Mouse (Mus musculus) hindbrain, embryonic 16.5 days (tissue): ENCODE results near the gene Htr6. TPM values are rescaled to one million over a fixed set of nuclear protein-coding genes. Genes with fewer than 3 reads are reported as not detected.

Source experiments
- ATAC-seq: fragments of 200-750 bp; cut with Nextera tagmentation; 2 replicates; pipeline ENCODE4 v1.8.0; 2017; ENCODE audit warnings: moderate TSS enrichment, moderate library complexity
- H3K27ac ChIP-seq: fragments of 300-500 bp; sonication (generic); 2 replicates; pipeline ENCODE4 v1.5.1; 2014; ENCODE audit warnings: low read depth, mild to moderate bottlenecking, control low read depth, low read length, moderate library complexity
- H3K27me3 ChIP-seq: fragments of 300-500 bp; sonication (generic); replicated peaks from 2 replicates; pipeline ENCODE4 v1.6.1; 2014; ENCODE audit warnings: low read length; ENCODE audit not compliant: control insufficient read depth, insufficient read depth
- H3K36me3 ChIP-seq: fragments of 300-500 bp; sonication (generic); 2 replicates; pipeline ENCODE4 v1.6.1; 2014; ENCODE audit warnings: mild to moderate bottlenecking, low read length, moderate library complexity, mixed read lengths; ENCODE audit not compliant: control insufficient read depth, insufficient read depth
- H3K4me1 ChIP-seq: fragments of 300-500 bp; sonication (generic); 2 replicates; pipeline ENCODE4 v1.6.1; 2014; ENCODE audit warnings: low read depth, low read length; ENCODE audit not compliant: control insufficient read depth, insufficient read depth
- H3K4me2 ChIP-seq: fragments of 300-500 bp; sonication (generic); 2 replicates; pipeline ENCODE4 v1.6.1; 2014; ENCODE audit warnings: mild to moderate bottlenecking, low read length, control low read depth, moderate library complexity
- H3K4me3 ChIP-seq: fragments of 300-500 bp; sonication (generic); 2 replicates; pipeline ENCODE4 v1.5.1; 2014; ENCODE audit warnings: mild to moderate bottlenecking, low read length, control low read depth, moderate library complexity
- H3K9ac ChIP-seq: fragments of 300-500 bp; sonication (generic); 2 replicates; pipeline ENCODE4 v1.6.1; 2014; ENCODE audit warnings: low read depth, mild to moderate bottlenecking, control low read depth, low read length, moderate library complexity
- H3K9me3 ChIP-seq: fragments of 300-500 bp; sonication (generic); 2 replicates; pipeline ENCODE4 v1.6.1; 2014; ENCODE audit warnings: mild to moderate bottlenecking, low read length, moderate library complexity; ENCODE audit not compliant: control insufficient read depth
- WGBS: fragments of 180-500 bp; shearing (Covaris S2); extraction: QIAGEN DNeasy Blood & Tissue Kit; methylation state at CpG from one replicate; pipeline ENCODE4 v1.1.7; 2014; 5-methylcytosine and 5-hydroxymethylcytosine counted together
- polyA plus RNA-seq: library from polyadenylated mRNA; unstranded; fragments of >200 nt; fragmentation: Nextera tagmentation; extraction: Ambion mirVana; gene quantifications from 2 replicates; pipeline ENCODE4 v1.2.1, GENCODE M21; 2015

The Htr6 gene
- 0.64 and 0.66 TPM in 2 replicates for polyA plus RNA-seq

DNA sequence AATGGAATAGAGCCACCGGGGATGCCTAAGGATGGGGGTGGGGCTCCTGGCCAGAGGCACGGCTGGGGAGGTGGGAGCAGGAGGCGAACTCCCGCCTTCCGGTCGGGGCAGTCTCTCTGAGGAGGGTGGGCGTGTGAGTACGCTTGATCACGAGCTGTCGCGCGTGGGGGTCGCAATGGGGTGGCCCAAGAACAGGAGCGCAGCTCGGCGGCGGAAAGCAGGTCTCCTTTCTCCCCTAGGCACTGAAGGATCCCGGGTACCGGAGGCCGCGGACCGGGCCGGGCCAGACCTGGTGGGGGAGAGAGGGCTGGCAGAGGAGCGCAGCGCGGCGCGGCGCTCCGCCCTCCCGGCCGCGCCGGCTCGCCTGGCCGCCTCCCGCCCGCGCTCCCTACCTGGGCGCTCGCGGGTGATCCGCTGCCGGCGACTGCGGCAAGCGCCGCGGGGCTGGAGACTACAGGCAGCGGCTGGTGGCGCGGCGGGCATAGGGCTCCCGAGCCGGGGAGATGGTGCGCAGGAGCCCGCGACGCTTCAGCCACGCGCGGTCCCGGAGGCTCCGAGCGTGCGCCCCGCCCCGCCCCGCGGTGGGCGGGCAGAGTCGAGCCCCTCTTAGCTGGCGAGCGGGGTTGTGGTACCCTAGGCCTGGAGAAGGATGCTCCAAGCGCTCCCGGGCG is at the start of gene Htr6:
TSS of gene Htr6 (minus strand) at position 530 of the 671 bp plus-strand sequence.
- H3K27ac ChIP-seq: peak within 1 kb of the TSS; percentile 23; the same call in 1 of the 2 replicates
- peak; percentile 51 for ATAC-seq
- no peaks in the 10 kb centered on the region for H3K9me3 ChIP-seq
- peaks cover 38% of the 10 kb centered on the region for H3K27me3 ChIP-seq
- under 1% methylated on average over 77 of the region's 77 CpGs for WGBS
- peak within 1 kb of the TSS; percentile 94 for H3K4me2 ChIP-seq
- H3K4me3 ChIP-seq: peak within 1 kb of the TSS; percentile 71
- peaks cover 21% of the 10 kb centered on the region for H3K4me1 ChIP-seq
- H3K9ac ChIP-seq: peak within 1 kb of the TSS; percentile 78
- H3K36me3 ChIP-seq: no peaks in the 10 kb centered on the region

DNA sequence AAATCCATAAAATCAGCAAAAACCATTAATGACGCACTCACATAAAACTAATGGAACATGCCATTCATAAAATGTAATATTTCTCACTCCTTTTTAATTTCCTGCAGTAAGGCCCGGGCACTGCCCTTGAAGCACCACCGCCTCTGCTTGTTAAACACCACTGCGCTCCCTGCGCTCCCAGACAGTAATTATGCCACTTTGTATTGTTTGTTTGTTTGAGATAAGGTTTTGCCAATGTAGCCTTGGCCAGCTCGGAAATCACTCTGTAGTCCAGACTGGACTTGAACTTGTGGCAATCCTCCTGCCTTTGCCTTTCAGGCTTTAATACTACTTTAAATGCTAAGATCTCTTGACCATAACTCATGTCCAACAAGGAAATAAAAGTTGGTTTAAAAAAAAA is 49.6 kb upstream of the Htr6 start:
- H3K4me3 ChIP-seq: no peak overlapping the region
- H3K9ac ChIP-seq: no peak overlapping the region
- H3K4me1 ChIP-seq: peaks cover 12% of the 10 kb centered on the region
- H3K4me2 ChIP-seq: no peak overlapping the region
- H3K27ac ChIP-seq: no peak overlapping the region
- 96% methylated on average over 6 of the region's 6 CpGs for WGBS
- no peak for ATAC-seq
- H3K36me3 ChIP-seq: 0 out of 2 replicates have a peak, but pooled peaks cover 2% of the 10 kb centered on the region
- no peaks in the 10 kb centered on the region for H3K9me3 ChIP-seq
- no peaks in the 10 kb centered on the region for H3K27me3 ChIP-seq

DNA sequence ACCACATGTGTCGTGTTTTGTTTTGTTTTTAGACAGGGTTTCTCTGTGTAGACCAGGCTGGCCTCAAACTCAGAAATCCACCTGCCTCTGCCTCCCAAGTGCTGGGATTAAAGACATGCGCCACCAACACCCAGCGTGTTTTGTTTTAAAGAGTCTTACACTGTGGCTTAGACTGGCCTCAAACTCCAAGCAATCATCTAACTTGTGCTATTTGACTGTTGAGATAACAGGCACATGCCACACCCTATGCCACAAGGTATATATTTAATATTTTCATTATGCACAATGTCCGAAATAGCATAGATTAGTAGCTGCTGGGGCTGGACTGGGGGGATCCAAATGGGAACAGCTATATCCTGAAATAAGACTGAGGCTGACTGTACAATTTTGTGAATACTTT is 47.2 kb upstream of the Htr6 start:
- no peak overlapping the region for H3K27ac ChIP-seq
- WGBS: 96% methylated on average over 4 of the region's 4 CpGs
- H3K36me3 ChIP-seq: 0 out of 2 replicates have a peak, but pooled peaks cover 2% of the 10 kb centered on the region
- no peaks in the 10 kb centered on the region for H3K9me3 ChIP-seq
- H3K4me3 ChIP-seq: no peak overlapping the region
- no peaks in the 10 kb centered on the region for H3K27me3 ChIP-seq
- ATAC-seq: no peak
- no peak overlapping the region for H3K9ac ChIP-seq
- H3K4me2 ChIP-seq: no peak overlapping the region
- H3K4me1 ChIP-seq: no peaks in the 10 kb centered on the region

DNA sequence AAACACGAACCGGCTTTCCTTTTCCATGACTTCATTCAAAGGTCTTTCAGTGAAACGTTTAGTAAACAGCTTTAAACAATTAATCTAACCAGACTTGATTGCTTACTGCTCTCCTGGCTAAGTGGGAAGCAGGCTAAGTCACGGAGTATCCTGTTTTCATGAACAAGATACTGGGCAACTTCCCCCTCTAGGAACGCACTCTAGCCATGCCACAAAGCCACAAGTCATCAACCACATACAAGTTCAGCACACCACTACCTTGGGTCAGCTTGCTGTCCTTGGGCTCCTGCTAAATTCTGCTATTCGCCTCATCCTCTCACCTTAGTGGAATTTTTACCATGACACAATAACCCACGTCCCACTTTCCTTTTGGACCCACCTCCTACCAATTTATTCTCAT is 45.6 kb upstream of the Htr6 start:
- no peaks in the 10 kb centered on the region for H3K4me1 ChIP-seq
- WGBS: 78% methylated on average over 7 of the region's 7 CpGs
- no peak overlapping the region for H3K4me2 ChIP-seq
- no peaks in the 10 kb centered on the region for H3K27me3 ChIP-seq
- no peaks in the 10 kb centered on the region for H3K36me3 ChIP-seq
- no peak overlapping the region for H3K27ac ChIP-seq
- no peak overlapping the region for H3K4me3 ChIP-seq
- no peak for ATAC-seq
- no peaks in the 10 kb centered on the region for H3K9me3 ChIP-seq
- H3K9ac ChIP-seq: no peak overlapping the region

DNA sequence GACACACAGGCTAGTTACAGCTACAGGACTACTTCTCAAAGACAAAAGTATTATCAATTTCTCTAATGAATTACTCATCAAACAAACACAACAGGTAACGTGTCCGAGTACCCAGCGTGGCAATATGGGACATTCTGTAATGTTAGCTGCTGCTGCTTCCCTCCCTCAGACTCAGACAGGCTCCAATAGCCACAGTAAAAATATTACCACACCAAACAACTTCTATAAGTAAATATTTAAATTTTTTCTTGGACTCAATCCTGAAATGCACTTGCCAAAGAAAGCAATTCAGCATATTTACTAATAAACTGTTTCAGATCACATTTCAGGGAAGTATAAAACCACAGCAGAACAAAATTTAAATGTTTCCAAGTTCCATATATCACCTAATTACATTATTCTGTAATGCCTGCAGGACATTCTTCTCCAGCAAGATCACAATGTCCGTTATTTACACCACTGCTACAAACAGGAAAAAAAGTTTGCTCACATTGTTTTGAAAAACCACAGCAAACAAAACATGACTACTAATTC is 45.0 kb upstream of the Htr6 start:
- Histone ChIP-seq H3K27me3 (no peaks in the 10 kb centered on the region), H3K4me3 (no peak overlapping the region), H3K27ac (no peak overlapping the region), H3K4me2 (no peak overlapping the region), H3K9me3 (no peaks in the 10 kb centered on the region), H3K36me3 (no peaks in the 10 kb centered on the region), H3K9ac (no peak overlapping the region), H3K4me1 (no peaks in the 10 kb centered on the region)
- WGBS: 92% methylated on average over 4 of the region's 4 CpGs
- no peak for ATAC-seq

DNA sequence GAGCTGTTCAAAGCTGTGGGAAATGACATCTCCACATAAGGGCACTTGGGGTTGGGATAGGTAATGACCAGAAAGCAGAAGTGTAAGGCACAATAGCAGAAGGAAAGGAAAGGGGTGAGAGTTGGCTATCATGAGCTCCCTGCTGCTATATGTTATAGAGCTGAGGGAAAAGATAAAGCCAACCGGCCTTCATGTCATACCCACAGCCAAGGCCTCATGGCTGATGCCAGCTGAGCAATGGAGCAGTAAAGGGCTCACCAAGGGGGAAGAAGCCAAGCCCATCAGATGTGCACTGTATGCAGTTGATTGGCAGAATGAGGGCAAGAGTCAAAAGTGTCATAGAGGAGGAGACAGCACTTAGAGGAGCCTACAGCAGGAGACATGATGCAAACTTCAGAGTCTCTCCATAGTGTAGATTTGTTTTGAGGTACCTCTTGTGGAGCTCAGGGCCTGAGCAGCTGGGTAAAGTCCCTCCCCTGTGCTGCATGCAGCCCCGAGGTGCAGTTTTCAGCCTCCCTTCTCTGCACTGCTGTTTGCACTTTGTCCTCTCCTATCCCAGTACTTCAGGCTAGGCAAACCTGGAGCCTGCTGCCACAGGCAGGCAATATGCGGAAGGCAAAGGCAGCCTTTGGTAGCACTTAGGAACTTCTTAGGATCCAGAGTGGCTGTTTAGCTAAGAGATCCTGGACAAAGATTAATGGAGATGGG is 41.1 kb upstream of the Htr6 start:
- H3K4me3 ChIP-seq: no peak overlapping the region
- ATAC-seq: no peak
- no peak overlapping the region for H3K27ac ChIP-seq
- H3K4me2 ChIP-seq: no peak overlapping the region
- H3K4me1 ChIP-seq: no peaks in the 10 kb centered on the region; the same call in 1 of the 2 replicates
- H3K36me3 ChIP-seq: no peaks in the 10 kb centered on the region
- no peaks in the 10 kb centered on the region for H3K9me3 ChIP-seq
- WGBS: 77% methylated on average over 3 of the region's 3 CpGs
- H3K27me3 ChIP-seq: no peaks in the 10 kb centered on the region
- no peak overlapping the region for H3K9ac ChIP-seq

DNA sequence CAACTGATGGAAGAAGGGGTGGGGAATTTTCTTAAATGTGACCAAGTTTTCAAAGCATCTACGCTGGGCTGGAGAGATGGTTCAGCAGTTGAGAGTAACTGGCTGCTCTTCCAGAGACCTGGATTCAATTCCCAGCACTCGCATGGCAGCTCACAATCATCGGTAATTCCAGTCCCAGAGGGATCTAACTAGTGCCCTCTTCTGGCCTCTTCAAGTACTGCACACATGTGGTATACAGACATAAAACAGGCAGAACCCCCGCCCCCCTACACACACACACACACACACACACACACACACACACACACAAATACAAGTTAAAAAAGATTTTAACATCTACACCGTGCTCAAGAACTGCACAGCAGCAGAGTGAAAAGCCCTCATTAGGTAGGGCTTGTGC is 40.4 kb upstream of the Htr6 start:
- Histone ChIP-seq H3K36me3 (no peaks in the 10 kb centered on the region), H3K27me3 (no peaks in the 10 kb centered on the region), H3K9me3 (no peaks in the 10 kb centered on the region), H3K27ac (no peak overlapping the region), H3K4me1 (no peaks in the 10 kb centered on the region; the same call in 1 of the 2 replicates), H3K9ac (no peak overlapping the region), H3K4me2 (no peak overlapping the region), H3K4me3 (no peak overlapping the region)
- WGBS: 88% methylated on average over 4 of the region's 5 CpGs
- no peak for ATAC-seq

DNA sequence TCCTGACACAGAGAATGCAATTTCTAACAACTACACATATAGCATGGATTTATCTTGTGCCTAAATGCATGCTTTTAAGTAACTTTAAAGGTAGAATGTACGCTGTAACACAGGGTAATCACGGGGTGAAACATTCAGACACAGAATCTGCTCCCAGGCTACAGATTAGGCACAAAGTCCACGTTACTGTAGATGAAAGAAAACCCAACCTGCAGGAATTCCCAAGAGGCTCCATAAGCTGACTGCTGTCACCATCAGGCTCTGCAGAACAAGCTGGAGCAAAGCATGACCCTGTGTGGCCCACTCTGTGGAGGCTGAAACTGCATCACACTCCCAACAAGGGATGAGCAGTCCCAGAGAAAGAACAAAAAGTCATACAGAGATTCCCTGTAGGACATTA is 37.1 kb upstream of the Htr6 start:
- Histone ChIP-seq H3K4me1 (no peaks in the 10 kb centered on the region; the same call in 1 of the 2 replicates), H3K4me2 (no peak overlapping the region), H3K36me3 (no peaks in the 10 kb centered on the region), H3K4me3 (no peak overlapping the region), H3K9ac (no peak overlapping the region), H3K9me3 (no peaks in the 10 kb centered on the region), H3K27ac (no peak overlapping the region), H3K27me3 (no peaks in the 10 kb centered on the region)
- WGBS: 70% methylated on average over 3 of the region's 3 CpGs
- no peak for ATAC-seq

DNA sequence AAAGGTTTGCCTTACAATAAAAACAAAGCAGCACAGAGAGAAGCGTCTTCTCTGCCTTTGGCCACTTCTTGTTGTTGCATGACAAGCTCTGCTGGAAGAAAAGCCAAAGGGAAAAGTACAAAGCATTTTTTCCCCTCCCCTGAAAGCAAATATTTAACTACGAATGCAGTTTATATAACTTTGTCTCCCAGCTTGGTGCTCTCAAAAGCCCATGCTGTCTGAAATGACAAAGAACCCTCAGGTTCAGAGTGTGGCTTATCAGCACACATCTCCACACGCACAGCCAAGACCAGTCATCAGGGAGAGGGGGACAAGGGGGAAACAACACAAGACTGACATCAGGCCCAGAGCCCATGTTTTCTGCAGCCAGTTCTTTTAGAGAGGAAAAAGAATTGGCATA is 36.1 kb upstream of the Htr6 start:
- no peaks in the 10 kb centered on the region for H3K27me3 ChIP-seq
- H3K4me1 ChIP-seq: no peaks in the 10 kb centered on the region; the same call in 1 of the 2 replicates
- no peak overlapping the region for H3K4me2 ChIP-seq
- no peak for ATAC-seq
- H3K27ac ChIP-seq: no peak overlapping the region
- no peak overlapping the region for H3K9ac ChIP-seq
- WGBS: 58% methylated on average over 3 of the region's 3 CpGs
- H3K9me3 ChIP-seq: no peaks in the 10 kb centered on the region
- H3K4me3 ChIP-seq: no peak overlapping the region
- no peaks in the 10 kb centered on the region for H3K36me3 ChIP-seq
